Mouse (Mus musculus) macrophage (primary cell): Measurements from ENCODE around the gene Cep78. TPM values are rescaled to one million over a fixed set of nuclear protein-coding genes. Genes with fewer than 3 reads are reported as not detected.

ENCODE experiments used
- H3K27ac ChIP-seq: fragments of 350-480 bp; formaldehyde crosslinking; 2 replicates; pipeline ENCODE4 v1.9.0; 2021
- H3K36me3 ChIP-seq: fragments of 350-480 bp; formaldehyde crosslinking; 2 replicates; pipeline ENCODE4 v1.9.0; 2021; ENCODE audit errors: inconsistent target
- H3K4me3 ChIP-seq: fragments of 350-480 bp; formaldehyde crosslinking; 2 replicates; pipeline ENCODE4 v1.9.0; 2021; ENCODE audit errors: inconsistent target
- H3K79me2 ChIP-seq: fragments of 350-480 bp; formaldehyde crosslinking; 2 replicates; pipeline ENCODE4 v1.9.0; 2021; ENCODE audit errors: inconsistent target
- WGBS: methylation state at CpG from one replicate; pipeline ENCODE4 v1.1.7; 2026; ENCODE audit warnings: inconsistent platforms; ENCODE audit not compliant: missing documents; 5-methylcytosine and 5-hydroxymethylcytosine counted together
- polyA plus RNA-seq: library from polyadenylated mRNA; stranded (reverse); fragments of 250-400 nt; gene quantifications from 3 replicates; pipeline ENCODE4 v1.2.4, GENCODE M21; 2018; ENCODE audit warnings: inconsistent platforms

Gene Cep78
- polyA plus RNA-seq, 1 experiment from 2014 or later, result 4.7 TPM

- 100% methylated on average over 1 of the region's 1 CpGs for WGBS
- no peaks in the 10 kb centered on the region for H3K36me3 ChIP-seq
- H3K27ac ChIP-seq, result no peak overlapping the region
- H3K79me2 ChIP-seq, result no peaks in the 10 kb centered on the region
- H3K4me3 ChIP-seq, result no peak overlapping the region
These were observed 74.3 kb downstream of the Cep78 start for GRCm38 (mm10) chr19:15910488-15910887.

GRCm38 (mm10) chr19:15908016-15908415 is 76.8 kb downstream of the Cep78 start:
- Histone ChIP-seq H3K4me3 (no peak overlapping the region), H3K27ac (no peak overlapping the region), H3K36me3 (no peaks in the 10 kb centered on the region), H3K79me2 (no peaks in the 10 kb centered on the region)
- 95% methylated on average over 5 of the region's 5 CpGs for WGBS

Other genes starting within 250 kb of the Cep78 start
- gene Psat1, start 37.7 kb downstream of the Cep78 start, polyA plus RNA-seq, result 3.2 to 31.5 TPM (median 6.7 TPM) in 3 replicates
- gene Gnaq, start 147.8 kb upstream of the Cep78 start, polyA plus RNA-seq, result 52.0 to 78.9 TPM (median 60.5 TPM) in 3 replicates